Mouse (Mus musculus): ENCODE results near the gene Syn3.
"Not testable (repeated sequence)": the region's sequence is repeated elsewhere in the genome, so short reads cannot be mapped to it uniquely, and the experiment has no call there.

Syn3 gene

GRCm38 (mm10) chr10:86473637-86474154 lies 25.0 kb downstream of the Syn3 start:
- ATAC-seq (ENCODE audit: insufficient number of reproducible peaks, low FRiP score, low TSS enrichment): no peak

- no peak for ATAC-seq (ENCODE audit: insufficient number of reproducible peaks, low FRiP score, low TSS enrichment)
Measured at GRCm38 (mm10) chr10:86468612-86469546, 29.8 kb downstream of the Syn3 start.

- ATAC-seq (ENCODE audit: insufficient number of reproducible peaks, low FRiP score, low TSS enrichment): peak; percentile 88
Measured at GRCm38 (mm10) chr10:86463538-86464199, 35.0 kb downstream of the Syn3 start.

DNA sequence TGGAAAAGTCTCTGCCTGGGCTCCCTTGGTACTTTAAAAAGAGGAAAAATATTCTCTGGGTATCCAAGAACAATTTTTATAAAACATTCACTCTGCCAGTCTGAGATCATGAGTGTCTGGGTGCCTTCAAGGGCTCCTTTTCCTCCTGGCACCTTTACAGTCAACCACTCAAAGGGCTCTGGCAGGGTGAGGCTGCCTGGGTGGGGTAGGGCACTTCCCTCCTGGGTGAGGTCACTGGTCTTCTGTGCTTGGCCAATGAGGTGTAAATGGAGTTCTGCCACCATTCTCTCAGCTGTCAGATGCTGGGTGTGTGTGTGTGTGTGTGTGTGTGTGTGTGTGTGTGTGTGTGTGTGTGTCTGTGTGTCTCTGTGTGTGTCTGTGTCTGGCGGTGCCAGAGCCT lies 39.1 kb downstream of the Syn3 start:
- ATAC-seq (ENCODE audit: insufficient number of reproducible peaks, low FRiP score, low TSS enrichment): no peak

GRCm38 (mm10) chr10:86457665-86458209 lies 41.0 kb downstream of the Syn3 start:
- no peak for ATAC-seq (ENCODE audit: insufficient number of reproducible peaks, low FRiP score, low TSS enrichment)

DNA sequence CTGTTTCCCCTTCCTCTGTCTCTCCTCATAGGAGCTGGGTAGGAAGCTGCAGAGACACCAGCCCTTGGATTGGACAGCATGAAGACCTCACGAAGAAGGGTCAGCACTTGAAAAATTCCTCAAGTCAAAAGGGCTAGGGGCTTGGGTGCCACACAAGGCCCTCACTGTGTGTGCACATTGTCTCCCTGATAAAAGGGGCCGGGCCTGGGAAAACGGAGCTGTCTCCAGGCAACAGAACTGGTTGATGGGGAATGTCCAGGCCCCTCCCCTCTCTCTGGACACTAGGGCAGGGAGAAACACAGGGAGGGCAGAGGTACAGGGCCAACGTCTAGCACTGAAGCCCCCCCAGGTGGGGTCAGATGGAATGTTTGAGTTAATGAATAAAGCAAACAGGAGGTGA lies 41.5 kb downstream of the Syn3 start:
- ATAC-seq (ENCODE audit: insufficient number of reproducible peaks, low FRiP score, low TSS enrichment): no peak

GRCm38 (mm10) chr10:86455296-86456055 lies 43.2 kb downstream of the Syn3 start:
- no peak for ATAC-seq (ENCODE audit: insufficient number of reproducible peaks, low FRiP score, low TSS enrichment)

- peak; percentile 64 for ATAC-seq (ENCODE audit: insufficient number of reproducible peaks, low FRiP score, low TSS enrichment)
Measured at GRCm38 (mm10) chr10:86452326-86452995, 46.2 kb downstream of the Syn3 start.

DNA sequence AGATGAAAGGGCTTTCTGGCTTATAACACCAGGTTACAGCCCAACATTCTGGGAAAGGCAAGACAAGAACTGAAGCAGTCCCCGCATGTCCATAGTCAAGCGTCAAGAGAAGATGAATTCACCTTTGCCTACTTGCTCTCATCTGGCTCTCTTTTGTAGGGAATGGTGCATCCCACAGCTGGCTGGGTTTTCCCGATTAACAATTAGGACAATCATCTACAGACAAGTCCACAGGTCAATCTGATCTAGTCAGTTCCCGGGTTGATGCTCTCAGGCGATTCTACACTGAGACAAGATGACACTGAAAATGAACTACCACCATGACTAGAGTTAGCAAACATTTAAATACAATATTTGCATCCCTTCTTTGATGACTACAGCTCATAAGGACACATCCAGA lies 47.4 kb downstream of the Syn3 start:
- no peak for ATAC-seq (ENCODE audit: insufficient number of reproducible peaks, low FRiP score, low TSS enrichment)

GRCm38 (mm10) chr10:86446649-86447048 lies 52.0 kb downstream of the Syn3 start:
- ATAC-seq (ENCODE audit: insufficient number of reproducible peaks, low FRiP score, low TSS enrichment): no peak

DNA sequence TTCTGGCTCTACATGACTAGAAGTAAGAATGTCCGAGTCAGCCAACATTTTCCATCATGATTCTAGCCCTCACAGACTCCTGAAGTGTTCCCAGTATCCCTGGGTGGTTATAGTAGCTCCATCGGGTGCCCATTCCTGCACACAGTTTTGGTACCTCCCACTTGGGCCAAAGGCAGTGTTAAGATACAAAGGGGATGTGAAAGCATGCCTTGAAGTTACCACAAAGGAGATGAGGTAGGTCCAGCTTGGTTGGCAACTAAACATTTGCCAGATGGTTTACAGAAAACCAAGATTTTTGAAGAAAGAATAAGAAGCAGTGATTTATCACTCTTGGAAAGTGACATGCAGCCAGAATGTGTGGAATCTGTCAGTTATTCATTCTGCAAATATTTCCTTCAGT lies 53.5 kb downstream of the Syn3 start:
- ATAC-seq (ENCODE audit: insufficient number of reproducible peaks, low FRiP score, low TSS enrichment): no peak

GRCm38 (mm10) chr10:86444665-86445064 lies 54.0 kb downstream of the Syn3 start:
- ATAC-seq (ENCODE audit: insufficient number of reproducible peaks, low FRiP score, low TSS enrichment): no peak

GRCm38 (mm10) chr10:86441765-86442164 lies 56.9 kb downstream of the Syn3 start:
- no peak for ATAC-seq (ENCODE audit: insufficient number of reproducible peaks, low FRiP score, low TSS enrichment)

- no peak for ATAC-seq (ENCODE audit: insufficient number of reproducible peaks, low FRiP score, low TSS enrichment)
Measured at GRCm38 (mm10) chr10:86439640-86440039, 59.1 kb downstream of the Syn3 start.

- ATAC-seq (ENCODE audit: insufficient number of reproducible peaks, low FRiP score, low TSS enrichment): no peak
Measured at GRCm38 (mm10) chr10:86437294-86437693, 61.4 kb downstream of the Syn3 start.

DNA sequence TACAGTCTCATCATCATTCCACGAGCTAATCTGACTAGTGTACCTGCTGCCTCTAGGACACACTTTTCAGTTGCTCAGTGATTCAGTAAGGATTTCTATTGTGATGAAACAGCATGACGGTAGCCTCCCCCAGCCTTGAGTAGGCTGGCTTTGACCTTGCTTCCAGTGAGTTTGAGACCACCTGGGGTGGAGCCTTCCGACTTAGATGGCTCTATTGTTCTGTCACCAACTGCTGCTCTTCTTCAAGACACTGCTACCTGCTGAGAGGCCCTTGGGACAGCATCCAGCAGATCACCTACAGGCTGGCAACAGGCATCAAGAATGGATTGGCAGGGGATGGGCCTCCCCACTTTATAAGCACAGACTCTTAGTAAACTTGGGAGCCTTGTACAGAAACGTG lies 63.7 kb downstream of the Syn3 start:
- not testable (repeated sequence) for ATAC-seq (ENCODE audit: insufficient number of reproducible peaks, low FRiP score, low TSS enrichment)

DNA sequence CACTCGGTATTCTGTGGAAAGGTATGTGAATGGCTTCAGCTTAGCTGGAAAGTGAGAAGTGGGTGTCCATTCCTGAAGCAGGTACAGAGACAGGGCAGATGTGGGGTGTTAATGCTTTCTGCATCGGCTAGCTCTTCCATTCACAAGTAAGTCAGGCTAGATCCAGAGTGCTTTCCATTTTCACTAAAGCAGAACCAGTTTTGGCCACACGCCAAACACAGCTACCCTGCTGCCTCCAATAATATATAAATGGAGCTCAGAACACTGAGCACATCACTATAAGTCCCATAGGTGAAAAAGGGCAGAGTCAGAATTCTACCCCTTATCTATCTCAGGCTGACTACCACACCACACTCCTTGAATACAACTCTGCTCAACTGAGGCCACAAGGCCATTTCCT lies 69.0 kb downstream of the Syn3 start:
- no peak for ATAC-seq (ENCODE audit: insufficient number of reproducible peaks, low FRiP score, low TSS enrichment)

DNA sequence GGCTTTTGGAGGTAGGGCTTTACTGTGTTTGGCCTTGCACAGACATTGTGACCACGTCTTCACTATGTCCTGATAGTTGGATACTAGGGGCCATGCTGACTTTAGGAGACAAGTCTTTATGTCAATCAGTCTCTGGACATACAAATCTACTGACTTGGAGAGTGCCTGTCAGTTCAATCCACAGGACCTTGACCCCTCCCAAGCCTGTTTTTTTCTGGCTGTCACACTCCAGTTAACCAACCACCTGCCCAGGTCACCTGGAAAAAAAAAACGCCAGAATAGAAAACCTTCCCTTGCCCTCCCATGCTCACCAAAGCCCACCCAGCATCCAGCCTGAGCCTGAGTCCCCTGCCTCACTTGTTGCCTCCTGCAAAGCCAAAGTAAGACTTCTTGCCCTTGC lies 70.7 kb downstream of the Syn3 start:
- ATAC-seq (ENCODE audit: insufficient number of reproducible peaks, low FRiP score, low TSS enrichment): no peak

DNA sequence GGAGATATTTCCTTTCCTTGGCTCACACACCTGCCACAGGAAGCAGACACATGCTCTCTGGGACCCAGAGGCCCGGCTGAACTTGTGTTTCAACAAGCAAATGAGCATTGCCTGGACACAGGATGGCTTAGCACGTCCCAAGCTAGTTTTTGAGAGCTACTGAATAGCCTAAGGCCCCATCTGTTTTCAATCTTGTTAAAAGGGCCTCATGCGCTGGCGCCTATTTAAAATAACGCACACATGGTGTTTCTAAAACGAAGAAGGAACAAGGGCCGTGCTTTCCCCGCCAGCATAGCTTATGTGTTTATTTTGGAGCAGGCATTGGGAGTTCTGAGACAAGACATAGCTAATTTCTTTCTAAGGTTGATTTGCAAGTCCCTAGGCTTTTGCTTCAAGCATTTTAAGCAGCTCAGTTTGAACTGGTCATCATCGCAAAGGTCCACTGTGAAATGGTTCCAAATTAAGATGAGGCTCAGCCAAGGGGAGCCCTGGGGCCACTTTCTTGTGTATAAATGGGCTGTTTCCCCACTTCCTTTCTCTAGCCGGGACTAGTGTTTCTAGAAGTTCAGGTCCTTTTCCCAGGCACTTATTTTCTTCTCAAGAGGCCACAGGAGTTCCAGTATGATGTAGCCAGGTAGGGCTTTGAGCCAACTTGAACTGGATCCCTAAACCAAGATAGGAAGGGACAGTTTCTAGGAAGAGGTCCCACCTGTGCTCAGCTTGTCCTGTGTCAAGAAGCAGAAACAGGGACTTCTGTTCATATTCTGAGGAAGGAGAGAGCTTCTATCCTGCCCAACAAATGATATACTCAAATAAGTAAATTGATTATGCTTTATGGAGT lies 72.8 kb downstream of the Syn3 start:
- no peak for ATAC-seq (ENCODE audit: insufficient number of reproducible peaks, low FRiP score, low TSS enrichment)

Measured in cerebellum, adult (tissue).